Mouse (Mus musculus) liver, embryonic 11.5 days (tissue): ENCODE results near the gene Xrcc4. TPM values are rescaled to one million over a fixed set of nuclear protein-coding genes. Genes with fewer than 3 reads are reported as not detected.

ENCODE experiments used
- ATAC-seq: fragments of 200-750 bp; cut with Nextera tagmentation; replicated peaks from 2 replicates; pipeline ENCODE4 v1.8.0; 2017; ENCODE audit warnings: moderate number of reproducible peaks, mild to moderate bottlenecking, moderate TSS enrichment, moderate library complexity; ENCODE audit not compliant: low FRiP score
- DNase-seq: peaks from one replicate; pipeline ENCODE4 v3.0.0-alpha.2; 2017; ENCODE audit warnings: low spot score
- H3K27ac ChIP-seq: fragments of 300-500 bp; sonication (generic); 2 replicates; pipeline ENCODE4 v1.5.1; 2014; ENCODE audit warnings: mild to moderate bottlenecking, low read depth, low read length, control low read depth
- H3K27me3 ChIP-seq: fragments of 300-500 bp; sonication (generic); replicated peaks from 2 replicates; pipeline ENCODE4 v1.6.1; 2014; ENCODE audit warnings: low read length, mixed read lengths; ENCODE audit not compliant: control insufficient read depth, insufficient read depth
- H3K36me3 ChIP-seq: fragments of 300-500 bp; sonication (generic); 2 replicates; pipeline ENCODE4 v1.6.1; 2014; ENCODE audit warnings: mild to moderate bottlenecking, low read length, moderate library complexity, mixed read lengths; ENCODE audit not compliant: control insufficient read depth, insufficient read depth
- H3K4me1 ChIP-seq: fragments of 300-500 bp; sonication (generic); replicated peaks from 2 replicates; pipeline ENCODE4 v1.6.1; 2014; ENCODE audit warnings: low read length, mixed read lengths; ENCODE audit not compliant: control insufficient read depth, insufficient read depth
- H3K4me2 ChIP-seq: fragments of 300-500 bp; sonication (generic); 2 replicates; pipeline ENCODE4 v1.6.1; 2014; ENCODE audit warnings: mild to moderate bottlenecking, control low read depth, moderate library complexity
- H3K4me3 ChIP-seq: fragments of 300-500 bp; sonication (generic); 2 replicates; pipeline ENCODE4 v1.5.1; 2014; ENCODE audit warnings: low read depth, low read length, control low read depth
- H3K9ac ChIP-seq: fragments of 300-500 bp; sonication (generic); 2 replicates; pipeline ENCODE4 v1.6.1; 2014; ENCODE audit warnings: low read depth, low read length, control low read depth
- H3K9me3 ChIP-seq: fragments of 300-500 bp; sonication (generic); 2 replicates; pipeline ENCODE4 v1.6.1; 2016; ENCODE audit warnings: low read length, inconsistent platforms, mixed read lengths; ENCODE audit not compliant: control insufficient read depth
- WGBS: fragments of 180-500 bp; shearing (Covaris S2); extraction: QIAGEN DNeasy Blood & Tissue Kit; methylation state at CpG from one replicate; pipeline ENCODE4 v1.1.7; 2014; 5-methylcytosine and 5-hydroxymethylcytosine counted together
- polyA plus RNA-seq: library from polyadenylated mRNA; unstranded; fragments of >200 nt; fragmentation: Nextera tagmentation; extraction: Ambion mirVana; gene quantifications from 2 replicates; pipeline ENCODE4 v1.2.1, GENCODE M21; 2014

Gene Xrcc4
- polyA plus RNA-seq, 1 experiment from 2014 or later, result 12.6 TPM

DNA sequence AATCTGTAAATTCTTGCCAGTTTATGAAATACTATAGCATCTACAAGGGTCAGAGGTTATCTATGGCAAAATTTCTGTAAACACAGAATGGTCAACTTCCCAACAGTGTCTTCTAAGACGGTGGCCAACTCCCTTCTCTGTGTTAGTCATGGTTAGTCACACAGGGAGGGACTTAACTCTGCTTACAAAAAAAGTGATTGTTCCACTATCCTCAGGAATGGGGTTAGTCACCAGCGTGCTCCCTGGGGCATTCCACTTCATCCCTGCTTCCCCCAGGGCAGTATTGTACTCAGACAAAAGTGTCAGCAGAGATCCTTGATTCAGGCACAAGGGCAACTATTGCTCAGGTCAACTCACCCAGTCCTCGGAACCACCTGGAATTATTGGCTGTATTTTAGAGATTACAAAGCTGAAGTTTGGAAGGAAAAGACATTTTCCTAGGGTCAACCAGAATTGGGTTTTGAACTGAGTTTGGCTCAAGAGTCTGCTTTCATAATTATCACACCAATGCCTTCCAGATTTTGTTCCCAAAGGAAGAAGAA is 260.9 kb downstream of the Xrcc4 start:
- H3K4me2 ChIP-seq, result no peak overlapping the region
- no peaks in the 10 kb centered on the region for H3K4me1 ChIP-seq
- WGBS, result 66% methylated on average over 3 of the region's 3 CpGs
- no peaks in the 10 kb centered on the region for H3K9me3 ChIP-seq
- H3K4me3 ChIP-seq, result no peak overlapping the region
- H3K36me3 ChIP-seq, result no peaks in the 10 kb centered on the region
- H3K27me3 ChIP-seq, result no peaks in the 10 kb centered on the region
- no peak overlapping the region for H3K9ac ChIP-seq
- H3K27ac ChIP-seq, result no peak overlapping the region
- DNase-seq, result no peak
- no peak for ATAC-seq

DNA sequence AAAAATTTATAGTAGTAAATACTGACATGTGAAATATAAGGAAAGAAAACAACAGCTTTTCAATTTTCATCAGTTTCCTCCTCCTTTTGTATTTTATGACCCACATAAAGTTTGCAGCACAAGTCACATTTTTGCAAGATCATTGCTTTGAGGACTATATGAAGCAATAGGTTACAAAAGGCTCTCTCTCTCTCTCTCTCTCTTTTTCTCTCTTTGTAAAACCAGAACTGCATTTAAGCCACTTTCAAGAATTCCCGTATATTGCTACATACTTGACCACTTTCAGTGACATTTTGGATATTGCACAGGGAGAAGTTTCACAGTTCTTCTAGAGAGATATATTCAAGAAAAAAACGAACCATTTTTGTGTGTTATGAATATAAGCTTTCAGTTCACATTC is 261.6 kb downstream of the Xrcc4 start:
- Histone ChIP-seq H3K9me3 (no peaks in the 10 kb centered on the region), H3K4me3 (no peak overlapping the region), H3K4me1 (no peaks in the 10 kb centered on the region), H3K36me3 (no peaks in the 10 kb centered on the region), H3K9ac (no peak overlapping the region), H3K27me3 (no peaks in the 10 kb centered on the region), H3K4me2 (no peak overlapping the region), H3K27ac (no peak overlapping the region)
- DNase-seq, result no peak
- ATAC-seq, result no peak
- 69% methylated on average over 2 of the region's 2 CpGs for WGBS

- no peaks in the 10 kb centered on the region for H3K9me3 ChIP-seq
- no peaks in the 10 kb centered on the region for H3K36me3 ChIP-seq
- no peaks in the 10 kb centered on the region for H3K27me3 ChIP-seq
- no peak overlapping the region for H3K27ac ChIP-seq
- WGBS, result 79% methylated on average over 2 of the region's 2 CpGs
- ATAC-seq (no peak), DNase-seq (no peak)
- H3K4me2 ChIP-seq, result no peak overlapping the region
- no peak overlapping the region for H3K9ac ChIP-seq
- H3K4me3 ChIP-seq, result no peak overlapping the region
- H3K4me1 ChIP-seq, result no peaks in the 10 kb centered on the region
Measured at GRCm38 (mm10) chr13:89814543-89814942, 274.9 kb downstream of the Xrcc4 start.

DNA sequence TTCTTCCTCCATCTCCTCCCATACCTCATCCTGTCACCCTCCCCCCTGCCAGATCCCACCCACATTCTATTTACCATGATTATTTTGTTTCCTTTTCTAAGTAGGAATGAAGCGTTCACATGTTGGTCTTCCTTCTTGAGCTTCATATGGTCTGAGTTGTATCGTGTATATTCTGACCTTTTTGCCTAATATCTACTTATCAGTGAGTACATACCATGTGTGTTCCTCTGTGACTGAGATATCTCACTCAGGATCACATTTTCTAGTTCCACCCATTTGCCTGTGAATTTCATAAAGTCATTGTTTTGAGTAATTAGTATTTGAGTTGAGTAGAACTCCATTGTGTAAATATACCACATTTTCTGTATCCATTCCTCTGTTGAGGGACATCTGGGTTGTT is 277.2 kb downstream of the Xrcc4 start:
- Histone ChIP-seq H3K27me3 (no peaks in the 10 kb centered on the region), H3K9ac (no peak overlapping the region), H3K4me1 (no peaks in the 10 kb centered on the region), H3K4me3 (no peak overlapping the region), H3K9me3 (no peaks in the 10 kb centered on the region), H3K27ac (no peak overlapping the region), H3K4me2 (no peak overlapping the region), H3K36me3 (no peaks in the 10 kb centered on the region)
- DNase-seq (no peak), ATAC-seq (peak; percentile 79)
- WGBS, result 73% methylated on average over 2 of the region's 2 CpGs

GRCm38 (mm10) chr13:89809024-89809423 is 280.4 kb downstream of the Xrcc4 start:
- no peak overlapping the region for H3K27ac ChIP-seq
- H3K4me3 ChIP-seq, result no peak overlapping the region
- no peak overlapping the region for H3K4me2 ChIP-seq
- no peaks in the 10 kb centered on the region for H3K36me3 ChIP-seq
- ATAC-seq (no peak), DNase-seq (no peak)
- H3K27me3 ChIP-seq, result no peaks in the 10 kb centered on the region
- H3K9me3 ChIP-seq, result no peaks in the 10 kb centered on the region
- no peak overlapping the region for H3K9ac ChIP-seq
- H3K4me1 ChIP-seq, result no peaks in the 10 kb centered on the region

GRCm38 (mm10) chr13:89801901-89802300 is 287.5 kb downstream of the Xrcc4 start:
- H3K4me3 ChIP-seq, result no peak overlapping the region
- 84% methylated on average over 2 of the region's 2 CpGs for WGBS
- ATAC-seq (no peak), DNase-seq (no peak)
- H3K9ac ChIP-seq, result no peak overlapping the region
- H3K9me3 ChIP-seq, result no peaks in the 10 kb centered on the region
- H3K36me3 ChIP-seq, result no peaks in the 10 kb centered on the region
- H3K27me3 ChIP-seq, result no peaks in the 10 kb centered on the region
- H3K27ac ChIP-seq, result no peak overlapping the region
- H3K4me1 ChIP-seq, result no peaks in the 10 kb centered on the region
- no peak overlapping the region for H3K4me2 ChIP-seq

- WGBS, result 64% methylated on average over 3 of the region's 3 CpGs
- DNase-seq (no peak), ATAC-seq (no peak)
- Histone ChIP-seq H3K27me3 (no peaks in the 10 kb centered on the region), H3K4me2 (no peak overlapping the region), H3K9me3 (no peaks in the 10 kb centered on the region), H3K36me3 (no peaks in the 10 kb centered on the region), H3K9ac (no peak overlapping the region), H3K27ac (no peak overlapping the region), H3K4me1 (no peaks in the 10 kb centered on the region), H3K4me3 (no peak overlapping the region)
Measured at GRCm38 (mm10) chr13:89797721-89798120, 291.7 kb downstream of the Xrcc4 start.

DNA sequence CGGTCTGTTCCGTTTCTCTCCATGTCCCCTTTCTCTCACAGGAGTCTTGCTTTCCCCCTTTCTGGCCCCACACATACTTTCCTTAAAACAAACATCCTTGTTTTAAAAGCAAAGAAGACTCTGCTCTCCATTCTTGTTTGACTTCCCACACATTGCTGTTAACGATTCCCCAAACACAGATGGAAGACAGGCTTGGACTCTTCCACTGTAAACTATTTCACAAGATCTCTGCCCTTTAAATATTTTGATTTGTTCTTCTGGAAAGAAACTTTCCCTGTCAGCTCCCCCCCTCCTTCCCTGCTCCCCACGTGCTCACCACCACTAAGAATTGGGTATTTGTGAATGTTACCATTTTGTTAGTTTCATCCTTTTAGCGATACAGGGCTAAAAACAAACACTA is 297.9 kb downstream of the Xrcc4 start:
- H3K27me3 ChIP-seq, result no peaks in the 10 kb centered on the region
- 58% methylated on average over 5 of the region's 5 CpGs for WGBS
- H3K9ac ChIP-seq, result no peak overlapping the region
- no peak for ATAC-seq
- H3K36me3 ChIP-seq, result no peaks in the 10 kb centered on the region
- DNase-seq, result no peak
- H3K4me3 ChIP-seq, result no peak overlapping the region
- H3K4me2 ChIP-seq, result no peak overlapping the region
- H3K4me1 ChIP-seq, result no peaks in the 10 kb centered on the region
- H3K27ac ChIP-seq, result no peak overlapping the region
- H3K9me3 ChIP-seq, result no peaks in the 10 kb centered on the region

- DNase-seq (no peak), ATAC-seq (no peak)
- H3K27ac ChIP-seq, result no peak overlapping the region
- no peak overlapping the region for H3K9ac ChIP-seq
- no peak overlapping the region for H3K4me2 ChIP-seq
- no peak overlapping the region for H3K4me3 ChIP-seq
- no peaks in the 10 kb centered on the region for H3K27me3 ChIP-seq
- H3K36me3 ChIP-seq, result no peaks in the 10 kb centered on the region
- no peaks in the 10 kb centered on the region for H3K9me3 ChIP-seq
- 48% methylated on average over 2 of the region's 2 CpGs for WGBS
- no peaks in the 10 kb centered on the region for H3K4me1 ChIP-seq
Measured at GRCm38 (mm10) chr13:89782886-89783285, 306.5 kb downstream of the Xrcc4 start.
